Mouse (Mus musculus) lung, embryonic 15.5 days (tissue): Measurements from ENCODE around the gene Atl2. TPM values are rescaled to one million over a fixed set of nuclear protein-coding genes. Genes with fewer than 3 reads are reported as not detected.

ENCODE experiments used
- ATAC-seq: fragments of 200-750 bp; cut with Nextera tagmentation; 2 replicates; pipeline ENCODE4 v1.8.0; 2017; ENCODE audit warnings: moderate number of reproducible peaks, borderline replicate concordance; ENCODE audit not compliant: low FRiP score, low TSS enrichment; ENCODE audit errors: extremely low read depth
- H3K27ac ChIP-seq: fragments of 300-500 bp; sonication (generic); 2 replicates; pipeline ENCODE4 v1.5.1; 2015; ENCODE audit warnings: moderate library complexity, mild to moderate bottlenecking, inconsistent platforms
- H3K27me3 ChIP-seq: fragments of 300-500 bp; sonication (generic); 2 replicates; pipeline ENCODE4 v1.6.1; 2015; ENCODE audit warnings: inconsistent platforms
- H3K36me3 ChIP-seq: fragments of 300-500 bp; sonication (generic); 2 replicates; pipeline ENCODE4 v1.6.1; 2015; ENCODE audit warnings: inconsistent platforms
- H3K4me1 ChIP-seq: fragments of 300-500 bp; sonication (generic); 2 replicates; pipeline ENCODE4 v1.6.1; 2015; ENCODE audit warnings: inconsistent platforms
- H3K4me2 ChIP-seq: fragments of 300-500 bp; sonication (generic); 2 replicates; pipeline ENCODE4 v1.6.1; 2015; ENCODE audit warnings: inconsistent platforms, mild to moderate bottlenecking, moderate library complexity
- H3K4me3 ChIP-seq: fragments of 300-500 bp; sonication (generic); 2 replicates; pipeline ENCODE4 v1.5.1; 2015; ENCODE audit warnings: mild to moderate bottlenecking, inconsistent platforms
- H3K9ac ChIP-seq: fragments of 300-500 bp; sonication (generic); 2 replicates; pipeline ENCODE4 v1.6.1; 2015; ENCODE audit warnings: inconsistent platforms
- H3K9me3 ChIP-seq: fragments of 300-500 bp; sonication (generic); 2 replicates; pipeline ENCODE4 v1.6.1; 2016; ENCODE audit warnings: inconsistent platforms
- WGBS: fragments of 180-500 bp; shearing (Covaris S2); methylation state at CpG from one replicate; pipeline ENCODE4 v1.1.7; 2015; 5-methylcytosine and 5-hydroxymethylcytosine counted together
- polyA plus RNA-seq: library from polyadenylated mRNA; unstranded; fragments of >200 nt; fragmentation: Nextera tagmentation; extraction: Ambion mirVana; gene quantifications from 2 replicates; pipeline ENCODE4 v1.2.1, GENCODE M21; 2015

Atl2 gene
- polyA plus RNA-seq, 1 experiment from 2014 or later: 38.3 TPM

- H3K36me3 ChIP-seq: no peaks in the 10 kb centered on the region
- 46% methylated on average over 9 of the region's 9 CpGs for WGBS
- H3K9ac ChIP-seq: no peak overlapping the region
- H3K4me1 ChIP-seq: peaks cover 16% of the 10 kb centered on the region
- H3K4me2 ChIP-seq: no peak overlapping the region
- ATAC-seq: no peak
- no peaks in the 10 kb centered on the region for H3K9me3 ChIP-seq
- no peak overlapping the region for H3K4me3 ChIP-seq
- no peaks in the 10 kb centered on the region for H3K27me3 ChIP-seq
- H3K27ac ChIP-seq: no peak overlapping the region
Observed at GRCm38 (mm10) chr17:79810421-79810820, 85.5 kb downstream of the Atl2 start.

GRCm38 (mm10) chr17:79809491-79810316 is 86.2 kb downstream of the Atl2 start:
- H3K4me2 ChIP-seq: no peak overlapping the region
- no peak overlapping the region for H3K4me3 ChIP-seq
- H3K27ac ChIP-seq: no peak overlapping the region
- no peaks in the 10 kb centered on the region for H3K36me3 ChIP-seq
- H3K9me3 ChIP-seq: no peaks in the 10 kb centered on the region
- 38% methylated on average over 23 of the region's 23 CpGs for WGBS
- H3K27me3 ChIP-seq: no peaks in the 10 kb centered on the region
- no peak for ATAC-seq
- H3K4me1 ChIP-seq: peaks cover 19% of the 10 kb centered on the region
- no peak overlapping the region for H3K9ac ChIP-seq

GRCm38 (mm10) chr17:79807237-79807930 is 88.5 kb downstream of the Atl2 start:
- H3K4me1 ChIP-seq: peaks cover 26% of the 10 kb centered on the region
- H3K9ac ChIP-seq: no peak overlapping the region
- H3K27me3 ChIP-seq: no peaks in the 10 kb centered on the region
- no peak overlapping the region for H3K4me2 ChIP-seq
- no peak overlapping the region for H3K4me3 ChIP-seq
- no peaks in the 10 kb centered on the region for H3K9me3 ChIP-seq
- ATAC-seq: peak; percentile 61
- H3K36me3 ChIP-seq: no peaks in the 10 kb centered on the region
- WGBS: 63% methylated on average over 8 of the region's 8 CpGs
- peak overlapping the region; percentile 59 for H3K27ac ChIP-seq

- 58% methylated on average over 2 of the region's 2 CpGs for WGBS
- Histone ChIP-seq H3K9ac (no peak overlapping the region), H3K4me1 (peaks cover 27% of the 10 kb centered on the region), H3K27ac (no peak overlapping the region), H3K4me2 (no peak overlapping the region), H3K36me3 (no peaks in the 10 kb centered on the region), H3K27me3 (no peaks in the 10 kb centered on the region), H3K9me3 (no peaks in the 10 kb centered on the region), H3K4me3 (no peak overlapping the region)
- ATAC-seq: no peak
Observed at GRCm38 (mm10) chr17:79804747-79805146, 91.2 kb downstream of the Atl2 start.

GRCm38 (mm10) chr17:79802056-79802455 is 93.9 kb downstream of the Atl2 start:
- peak; percentile 33; the same call in 1 of the 2 replicates for ATAC-seq
- H3K27ac ChIP-seq: no peak overlapping the region

GRCm38 (mm10) chr17:79798831-79799230 is 97.1 kb downstream of the Atl2 start:
- no peaks in the 10 kb centered on the region for H3K9me3 ChIP-seq
- 86% methylated on average over 10 of the region's 10 CpGs for WGBS

More at GRCm38 (mm10) chr17:79802056-79802455, 93.9 kb downstream of the Atl2 start:
- Histone ChIP-seq H3K9me3 (no peaks in the 10 kb centered on the region), H3K36me3 (no peaks in the 10 kb centered on the region), H3K9ac (no peak overlapping the region), H3K4me2 (no peak overlapping the region), H3K4me1 (peaks cover 19% of the 10 kb centered on the region; the same call in 1 of the 2 replicates), H3K27me3 (no peaks in the 10 kb centered on the region), H3K4me3 (no peak overlapping the region)
- WGBS: 34% methylated on average over 7 of the region's 7 CpGs

More at GRCm38 (mm10) chr17:79798831-79799230, 97.1 kb downstream of the Atl2 start:
- no peak for ATAC-seq
- H3K36me3 ChIP-seq: no peaks in the 10 kb centered on the region
- H3K4me1 ChIP-seq: peaks cover 14% of the 10 kb centered on the region; the same call in 1 of the 2 replicates
- no peak overlapping the region for H3K27ac ChIP-seq
- no peaks in the 10 kb centered on the region for H3K27me3 ChIP-seq
- H3K4me2 ChIP-seq: no peak overlapping the region
- no peak overlapping the region for H3K4me3 ChIP-seq
- H3K9ac ChIP-seq: no peak overlapping the region

Other genes with a start within 250 kb of the Atl2 start
- 3.5 and 4.3 TPM in 2 replicates for gene Cyp1b1, start 181.1 kb downstream of the Atl2 start, polyA plus RNA-seq
- 78.6 and 80.0 TPM in 2 replicates for gene Hnrnpll, start 166.2 kb upstream of the Atl2 start, polyA plus RNA-seq
- 17.7 and 19.4 TPM in 2 replicates for gene Galm, start 231.3 kb upstream of the Atl2 start, polyA plus RNA-seq